Mouse (Mus musculus) heart, postnatal 25 days (tissue): ENCODE measurements at regions not wholly inside any gene's neighbourhood (a gene's known extent, or its start where the extent isn't known, plus 50 kb on each side); places are given as distances from the start of the nearest gene placed in this dataset.

ENCODE experiments used
- DNase-seq: peaks from one replicate; pipeline ENCODE4 v3.0.0; 2022; ENCODE audit warnings: low spot score
- intact Hi-C: fragments of 180-260 bp; cut with DNase I; formaldehyde crosslinking; loops from one replicate; pipeline ENCODE4 v1.15.1; 2025

DNA sequence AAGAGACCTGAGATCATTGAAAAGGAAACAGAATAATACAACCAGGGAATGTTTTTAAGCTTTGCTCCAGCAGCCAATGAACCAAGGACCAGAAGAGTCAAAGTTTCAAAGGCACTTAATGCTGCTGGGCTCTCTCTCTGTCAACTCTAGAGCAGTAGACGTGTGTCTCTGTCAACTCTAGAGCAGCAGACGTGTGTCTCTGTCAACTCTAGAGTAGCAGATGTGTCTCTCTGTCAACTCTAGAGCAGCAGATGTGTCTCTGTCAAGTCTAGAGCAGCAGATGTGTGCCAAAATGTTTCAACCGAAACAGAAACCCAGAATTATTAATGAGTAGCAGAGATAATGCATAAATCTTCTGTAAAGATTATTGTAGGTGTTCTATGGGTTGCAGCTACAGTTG, 82.1 kb upstream of the Palmd start:
- DNase-seq: no peak
- intact Hi-C loops: no loop called here

DNA sequence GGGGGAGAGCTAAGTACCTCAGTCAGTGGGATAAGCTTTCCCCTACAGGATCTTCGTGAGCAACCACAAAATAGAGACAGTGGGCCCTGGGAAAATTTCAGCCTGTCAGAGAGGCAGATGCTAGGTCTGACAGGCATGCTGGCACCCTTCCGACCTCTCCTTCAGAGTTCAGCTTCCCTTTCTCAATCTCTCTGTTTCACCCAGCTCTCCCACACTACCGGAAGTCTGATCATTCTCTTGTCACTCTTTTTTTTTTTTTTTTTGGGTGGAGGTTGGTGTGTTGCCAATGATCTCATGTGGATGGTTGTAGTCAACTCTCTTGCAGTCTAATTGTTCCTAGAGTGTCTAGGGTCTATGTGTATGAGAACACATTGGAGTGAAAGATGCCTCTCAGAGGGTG, 80.6 kb upstream of the Palmd start:
- intact Hi-C loops: no loop called here
- no peak for DNase-seq

- intact Hi-C loops: no loop called here
- no peak for DNase-seq
Measured at GRCm38 (mm10) chr3:117044809-117045208, 76.0 kb upstream of the Palmd start.

GRCm38 (mm10) chr3:117044304-117044703, 75.5 kb upstream of the Palmd start:
- no peak for DNase-seq
- intact Hi-C loops: no loop called here

GRCm38 (mm10) chr3:117038928-117039300, 70.1 kb upstream of the Palmd start:
- DNase-seq: no peak
- intact Hi-C loops: no loop called here

DNA sequence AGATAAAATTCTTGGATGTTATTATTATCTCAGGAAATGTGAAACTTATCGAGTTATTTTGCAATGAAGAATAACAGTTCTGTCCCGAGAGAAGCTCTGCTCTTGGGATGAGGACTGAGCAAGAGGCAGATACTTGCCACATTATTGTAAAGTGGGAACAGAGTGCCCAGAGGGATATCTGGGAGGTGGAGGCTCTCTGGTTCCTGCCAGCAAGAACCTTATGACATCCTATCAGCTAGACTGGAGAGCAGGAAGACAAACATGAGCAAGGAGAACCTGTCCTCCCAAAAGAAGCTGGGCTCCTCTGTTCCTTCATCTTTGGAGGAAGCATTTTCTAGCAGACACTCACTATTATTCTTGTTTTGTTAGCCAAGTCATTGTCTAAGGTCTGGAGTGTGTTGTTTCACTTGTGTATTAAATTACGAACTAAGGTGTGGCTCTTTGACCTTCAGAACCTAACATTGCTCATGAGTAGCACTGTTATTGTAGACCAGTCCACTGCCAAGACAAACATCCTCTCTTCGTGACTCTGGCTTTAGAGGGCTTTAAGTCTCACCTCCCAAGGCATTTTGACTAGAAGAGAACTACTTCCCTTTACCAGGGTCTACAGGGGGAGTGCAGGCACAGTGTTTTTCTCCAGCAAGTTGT, 69.6 kb upstream of the Palmd start:
- intact Hi-C loops: no loop called here
- no peak for DNase-seq
